Mouse (Mus musculus): ENCODE results near the gene Slc4a2. TPM values are rescaled to one million over a fixed set of nuclear protein-coding genes. Genes with fewer than 3 reads are reported as not detected.

Slc4a2 gene
- total and polyA plus RNA-seq, 2 experiments, result 15.4 to 40.4 TPM

GRCm38 (mm10) chr5:24455613-24456012 is 32.0 kb downstream of the Slc4a2 start:
- WGBS, result 77% methylated on average over 7 of the region's 7 CpGs
- Histone ChIP-seq H3K79me2 (ENCODE audit: control insufficient read depth, insufficient read depth, low read length) (peaks cover 43% of the 10 kb centered on the region), H3K9ac (ENCODE audit: low read depth, low read length) (no peak overlapping the region), H3K27ac (replicated peaks; ENCODE audit: insufficient read depth, low read depth, low read length) (no peak overlapping the region), H3K4me3 (ENCODE audit: insufficient read depth, low read depth, low read length) (no peak overlapping the region), H3K27me3 (ENCODE audit: control insufficient read depth, insufficient read depth, low read length) (no peaks in the 10 kb centered on the region), H3K36me3 (ENCODE audit: control insufficient read depth, insufficient read depth, low read length) (no peaks in the 10 kb centered on the region), H3K4me1 (ENCODE audit: control insufficient read depth, insufficient read depth, low read length) (peaks cover 16% of the 10 kb centered on the region)
- TF ChIP-seq CTCF (IDR thresholded peaks at IDR 0.05; ENCODE audit: low read depth, low read length), result no peak
- TF ChIP-seq POLR2A (IDR thresholded peaks at IDR 0.05; ENCODE audit: extremely low read depth, insufficient read depth, low read length), result no peak
- DNase-seq (ENCODE audit: extremely low read depth, low read depth, low spot score), result no peak

DNA sequence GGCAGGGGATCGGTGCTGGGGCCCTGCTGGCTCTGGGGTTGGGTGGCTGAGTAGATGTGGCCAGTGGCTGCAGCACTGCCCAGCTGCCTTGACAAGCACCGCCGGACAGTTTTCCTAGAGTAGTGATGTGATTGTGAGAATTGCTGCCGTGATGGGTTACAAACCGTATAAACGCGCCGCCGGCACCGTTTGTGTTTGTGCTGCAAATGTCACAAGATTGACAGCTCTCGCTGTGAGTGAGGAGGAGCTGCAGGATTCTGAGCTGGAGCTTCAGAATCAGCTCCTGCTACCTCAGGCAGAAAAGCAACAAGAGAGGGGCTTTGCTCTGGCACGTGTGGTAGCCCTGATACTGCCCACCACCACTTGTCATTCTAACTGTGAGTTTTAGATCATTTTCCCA is 43.1 kb downstream of the Slc4a2 start:
- H3K27ac ChIP-seq (replicated peaks; ENCODE audit: insufficient read depth, low read depth, low read length), result no peak overlapping the region
- H3K27me3 ChIP-seq (ENCODE audit: control insufficient read depth, insufficient read depth, low read length), result no peaks in the 10 kb centered on the region
- no peak for DNase-seq (ENCODE audit: extremely low read depth, low read depth, low spot score)
- WGBS, result 72% methylated on average over 12 of the region's 12 CpGs
- no peak overlapping the region for H3K9ac ChIP-seq (ENCODE audit: low read depth, low read length)
- no peak for TF ChIP-seq POLR2A (IDR thresholded peaks at IDR 0.05; ENCODE audit: extremely low read depth, insufficient read depth, low read length)
- no peak for TF ChIP-seq CTCF (IDR thresholded peaks at IDR 0.05; ENCODE audit: low read depth, low read length)
- no peaks in the 10 kb centered on the region for H3K4me1 ChIP-seq (ENCODE audit: control insufficient read depth, insufficient read depth, low read length)
- no peak overlapping the region for H3K4me3 ChIP-seq (ENCODE audit: insufficient read depth, low read depth, low read length)
- H3K79me2 ChIP-seq (ENCODE audit: control insufficient read depth, insufficient read depth, low read length), result peaks cover 44% of the 10 kb centered on the region
- H3K36me3 ChIP-seq (ENCODE audit: control insufficient read depth, insufficient read depth, low read length), result no peaks in the 10 kb centered on the region

- Histone ChIP-seq H3K27ac (replicated peaks; ENCODE audit: insufficient read depth, low read depth, low read length) (no peak overlapping the region), H3K36me3 (ENCODE audit: control insufficient read depth, insufficient read depth, low read length) (no peaks in the 10 kb centered on the region), H3K79me2 (ENCODE audit: control insufficient read depth, insufficient read depth, low read length) (peaks cover 44% of the 10 kb centered on the region), H3K4me3 (ENCODE audit: insufficient read depth, low read depth, low read length) (no peak overlapping the region), H3K9ac (ENCODE audit: low read depth, low read length) (no peak overlapping the region), H3K27me3 (ENCODE audit: control insufficient read depth, insufficient read depth, low read length) (no peaks in the 10 kb centered on the region), H3K4me1 (ENCODE audit: control insufficient read depth, insufficient read depth, low read length) (no peaks in the 10 kb centered on the region)
- 9% methylated on average over 5 of the region's 5 CpGs for WGBS
- TF ChIP-seq CTCF (IDR thresholded peaks at IDR 0.05; ENCODE audit: low read depth, low read length) (peak; percentile 98), POLR2A (IDR thresholded peaks at IDR 0.05; ENCODE audit: extremely low read depth, insufficient read depth, low read length) (no peak)
- DNase-seq (ENCODE audit: extremely low read depth, low read depth, low spot score), result peak; percentile 54
Measured at GRCm38 (mm10) chr5:24470600-24470999, 47.0 kb downstream of the Slc4a2 start.

- Histone ChIP-seq H3K36me3 (ENCODE audit: control insufficient read depth, insufficient read depth, low read length) (no peaks in the 10 kb centered on the region; the same call in 1 of the 2 replicates), H3K79me2 (ENCODE audit: control insufficient read depth, insufficient read depth, low read length) (peaks cover 39% of the 10 kb centered on the region), H3K9ac (ENCODE audit: low read depth, low read length) (no peak overlapping the region), H3K27me3 (ENCODE audit: control insufficient read depth, insufficient read depth, low read length) (no peaks in the 10 kb centered on the region), H3K4me3 (ENCODE audit: insufficient read depth, low read depth, low read length) (no peak overlapping the region), H3K27ac (replicated peaks; ENCODE audit: insufficient read depth, low read depth, low read length) (no peak overlapping the region), H3K4me1 (ENCODE audit: control insufficient read depth, insufficient read depth, low read length) (no peaks in the 10 kb centered on the region)
- 86% methylated on average over 7 of the region's 7 CpGs for WGBS
- no peak for TF ChIP-seq CTCF (IDR thresholded peaks at IDR 0.05; ENCODE audit: low read depth, low read length)
- no peak for TF ChIP-seq POLR2A (IDR thresholded peaks at IDR 0.05; ENCODE audit: extremely low read depth, insufficient read depth, low read length)
- no peak for DNase-seq (ENCODE audit: extremely low read depth, low read depth, low spot score)
Measured at GRCm38 (mm10) chr5:24472884-24473619, 49.4 kb downstream of the Slc4a2 start.

GRCm38 (mm10) chr5:24474025-24474722 is 50.5 kb downstream of the Slc4a2 start:
- TF ChIP-seq CTCF (IDR thresholded peaks at IDR 0.05; ENCODE audit: low read depth, low read length) (no peak), POLR2A (IDR thresholded peaks at IDR 0.05; ENCODE audit: extremely low read depth, insufficient read depth, low read length) (no peak)
- peak overlapping the region; percentile 4; the same call in 1 of the 2 replicates for H3K4me3 ChIP-seq (ENCODE audit: insufficient read depth, low read depth, low read length)
- no peak overlapping the region for H3K27ac ChIP-seq (replicated peaks; ENCODE audit: insufficient read depth, low read depth, low read length)
- no peaks in the 10 kb centered on the region for H3K4me1 ChIP-seq (ENCODE audit: control insufficient read depth, insufficient read depth, low read length)
- no peak overlapping the region for H3K9ac ChIP-seq (ENCODE audit: low read depth, low read length)
- WGBS, result 49% methylated on average over 77 of the region's 77 CpGs
- no peaks in the 10 kb centered on the region; the same call in 1 of the 2 replicates for H3K36me3 ChIP-seq (ENCODE audit: control insufficient read depth, insufficient read depth, low read length)
- DNase-seq (ENCODE audit: extremely low read depth, low read depth, low spot score), result no peak
- H3K27me3 ChIP-seq (ENCODE audit: control insufficient read depth, insufficient read depth, low read length), result no peaks in the 10 kb centered on the region
- H3K79me2 ChIP-seq (ENCODE audit: control insufficient read depth, insufficient read depth, low read length), result peaks cover 39% of the 10 kb centered on the region

Data from liver, adult 2 months (tissue).